Mouse (Mus musculus) spleen, adult 2 months (tissue): ENCODE measurements around the gene Tmc7. TPM values are rescaled to one million over a fixed set of nuclear protein-coding genes. Genes with fewer than 3 reads are reported as not detected.

Experiments used
- DNase-seq, 2 experiments: peaks; one replicate each; pipeline versions ENCODE4 v3.0.0 to v3.0.0-alpha.2; 2012 to 2021; ENCODE audit warnings: low spot score in 2 of 2, low read depth in 1 of 2
- H3K27ac ChIP-seq: fragments of 200-500 bp; 2 replicates; pipeline ENCODE4 v1.5.1; 2012; ENCODE audit warnings: low read length, inconsistent platforms; ENCODE audit not compliant: insufficient read depth
- H3K27me3 ChIP-seq: fragments of 200-500 bp; 2 replicates; pipeline ENCODE4 v1.6.1; 2012; ENCODE audit warnings: mild to moderate bottlenecking, moderate library complexity, low read length, inconsistent platforms; ENCODE audit not compliant: control insufficient read depth, insufficient read depth
- H3K36me3 ChIP-seq: fragments of 200-500 bp; 2 replicates; pipeline ENCODE4 v1.6.1; 2012; ENCODE audit warnings: mild to moderate bottlenecking, low read length, inconsistent platforms; ENCODE audit not compliant: control insufficient read depth, insufficient read depth
- H3K4me1 ChIP-seq: fragments of 200-500 bp; 2 replicates; pipeline ENCODE4 v1.6.1; 2011; ENCODE audit warnings: inconsistent platforms; ENCODE audit not compliant: control insufficient read depth, insufficient read depth, insufficient read length
- H3K4me3 ChIP-seq: fragments of 200-500 bp; 2 replicates; pipeline ENCODE4 v1.5.1; 2011; ENCODE audit warnings: mild to moderate bottlenecking, inconsistent platforms; ENCODE audit not compliant: insufficient read depth, insufficient read length; ENCODE audit errors: extremely low read depth
- CTCF ChIP-seq: fragments of 200-500 bp; IDR thresholded peaks from 2 replicates; pipeline ENCODE4 v1.5.1; 2011; ENCODE audit warnings: mild to moderate bottlenecking, inconsistent platforms; ENCODE audit not compliant: insufficient read depth, insufficient read length, insufficient replicate concordance; ENCODE audit errors: extremely low read depth
- POLR2A ChIP-seq: fragments of 200-500 bp; IDR thresholded peaks from 2 replicates; pipeline ENCODE4 v1.6.1; 2011; ENCODE audit warnings: low read depth, low read length, inconsistent platforms
- WGBS: fragments of 180-500 bp; shearing (Covaris S2); methylation state at CpG from one replicate; pipeline ENCODE4 v1.1.7; 2018; 5-methylcytosine and 5-hydroxymethylcytosine counted together
- polyA plus RNA-seq: library from polyadenylated mRNA; depleted of rRNA; stranded (reverse); fragments of >200 nt; gene quantifications from 2 replicates; pipeline ENCODE4 v1.2.3, GENCODE M21; 2012

The Tmc7 gene
- polyA plus RNA-seq, 1 experiment = 0.07 TPM

DNA sequence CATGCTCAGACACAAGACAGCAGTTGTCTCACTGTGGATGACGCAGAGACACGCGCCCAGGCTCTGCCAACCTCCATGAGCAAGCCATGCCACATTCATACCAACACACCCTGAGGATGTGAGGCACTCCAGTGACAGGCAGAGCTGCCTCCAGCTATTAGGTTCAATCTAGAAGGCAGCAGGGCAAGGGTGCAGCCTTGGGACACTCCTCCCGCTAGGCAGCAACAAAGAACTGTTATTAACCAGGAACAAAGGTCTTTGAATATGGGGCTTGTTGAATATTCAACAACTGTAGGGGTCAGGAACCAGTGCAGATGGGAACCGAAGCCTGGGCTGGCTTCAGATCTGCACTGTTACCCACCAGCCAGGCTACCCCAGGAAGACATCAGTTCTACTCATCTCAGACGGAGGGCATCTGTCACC, 15.4 kb downstream of the Tmc7 start:
- no peaks in the 10 kb centered on the region for H3K4me1 ChIP-seq
- WGBS = 84% methylated on average over 6 of the region's 6 CpGs
- TF ChIP-seq CTCF (no peak), POLR2A (no peak)
- no peaks in the 10 kb centered on the region for H3K27me3 ChIP-seq
- no peak for DNase-seq
- H3K4me3 ChIP-seq = no peak overlapping the region
- no peaks in the 10 kb centered on the region for H3K36me3 ChIP-seq
- H3K27ac ChIP-seq = no peak overlapping the region

DNA sequence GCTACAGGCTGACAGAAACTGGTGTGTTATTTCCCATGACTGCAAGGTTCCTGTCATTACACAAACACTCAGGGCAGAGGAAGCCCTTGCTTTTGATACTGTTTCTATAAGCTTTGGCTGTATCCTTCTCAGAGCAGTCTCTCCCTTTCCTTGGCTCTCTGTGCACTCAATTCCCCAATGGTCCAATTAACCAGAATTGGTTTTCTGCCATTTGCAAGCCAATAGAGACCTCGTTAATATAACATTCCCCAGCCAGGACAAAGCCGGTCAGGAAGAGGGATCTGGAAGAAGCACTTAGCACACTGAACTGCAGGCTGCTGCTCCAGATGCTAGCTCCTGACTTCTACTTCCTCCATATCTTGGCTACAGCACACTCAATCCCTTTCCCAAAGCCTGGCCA, 30.2 kb downstream of the Tmc7 start:
- Histone ChIP-seq H3K27me3 (no peaks in the 10 kb centered on the region), H3K4me1 (peaks cover 8% of the 10 kb centered on the region; the same call in 1 of the 2 replicates), H3K27ac (no peak overlapping the region), H3K36me3 (no peaks in the 10 kb centered on the region), H3K4me3 (no peak overlapping the region)
- no peak for DNase-seq
- TF ChIP-seq POLR2A = no peak
- TF ChIP-seq CTCF = no peak
- 93% methylated on average over 2 of the region's 2 CpGs for WGBS

GRCm38 (mm10) chr7:118553881-118554280, 30.7 kb downstream of the Tmc7 start:
- no peaks in the 10 kb centered on the region for H3K36me3 ChIP-seq
- WGBS = 81% methylated on average over 4 of the region's 4 CpGs
- H3K27ac ChIP-seq = no peak overlapping the region
- H3K4me1 ChIP-seq = peaks cover 8% of the 10 kb centered on the region; the same call in 1 of the 2 replicates
- no peak for TF ChIP-seq POLR2A
- TF ChIP-seq CTCF = no peak
- no peaks in the 10 kb centered on the region for H3K27me3 ChIP-seq
- DNase-seq = no peak
- no peak overlapping the region for H3K4me3 ChIP-seq

DNA sequence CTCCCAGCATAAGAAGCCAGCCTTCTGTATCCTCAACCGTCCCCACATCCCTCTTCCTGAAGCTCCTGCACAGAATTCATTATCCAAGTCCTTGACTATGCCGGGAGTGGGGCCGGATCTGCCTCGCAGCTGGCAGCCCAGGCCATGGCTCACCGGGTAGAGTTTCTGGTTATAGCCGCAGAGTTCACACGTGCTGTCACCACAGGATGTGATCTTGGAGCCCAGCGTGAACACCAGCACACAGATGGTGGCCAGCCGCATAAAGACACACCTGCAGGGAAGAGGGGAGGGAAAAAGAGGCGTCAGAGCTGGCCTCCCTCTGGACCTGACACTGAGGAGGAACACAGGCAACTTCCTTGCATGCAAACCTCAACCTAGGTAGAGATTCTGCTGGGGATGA, 37.1 kb downstream of the Tmc7 start:
- DNase-seq = no peak
- H3K4me1 ChIP-seq = no peaks in the 10 kb centered on the region
- H3K36me3 ChIP-seq = no peaks in the 10 kb centered on the region
- WGBS = 49% methylated on average over 10 of the region's 10 CpGs
- no peaks in the 10 kb centered on the region for H3K27me3 ChIP-seq
- TF ChIP-seq POLR2A (no peak), CTCF (no peak)
- no peak overlapping the region for H3K4me3 ChIP-seq
- H3K27ac ChIP-seq = no peak overlapping the region

- no peaks in the 10 kb centered on the region for H3K27me3 ChIP-seq
- H3K27ac ChIP-seq = no peak overlapping the region
- no peaks in the 10 kb centered on the region for H3K36me3 ChIP-seq
- 89% methylated on average over 4 of the region's 4 CpGs for WGBS
- no peak for DNase-seq
- H3K4me3 ChIP-seq = no peak overlapping the region
- TF ChIP-seq CTCF (no peak), POLR2A (no peak)
- no peaks in the 10 kb centered on the region for H3K4me1 ChIP-seq
Measured at GRCm38 (mm10) chr7:118544128-118544527, 40.4 kb downstream of the Tmc7 start.

DNA sequence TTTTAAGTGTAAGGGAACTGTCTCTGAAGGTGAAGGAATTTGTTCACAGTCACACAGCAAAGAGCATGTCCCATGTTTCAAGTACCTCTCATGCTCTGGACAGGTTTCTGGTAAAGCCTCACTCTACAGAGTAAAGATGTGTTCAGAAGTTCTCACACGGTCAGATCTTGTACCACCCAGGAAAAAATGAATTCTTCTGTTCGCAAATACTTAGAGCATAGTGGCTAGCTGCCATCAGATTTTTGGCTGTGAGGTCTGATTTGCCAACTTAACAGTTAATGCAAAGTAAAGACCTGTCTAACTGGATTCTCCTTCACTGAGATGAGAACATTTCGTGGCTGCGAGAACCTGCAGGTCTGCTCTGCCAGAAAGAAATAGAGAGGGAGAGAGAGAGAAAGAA, 49.5 kb downstream of the Tmc7 start:
- H3K36me3 ChIP-seq = no peaks in the 10 kb centered on the region
- H3K4me1 ChIP-seq = no peaks in the 10 kb centered on the region
- DNase-seq = no peak
- TF ChIP-seq POLR2A (no peak), CTCF (no peak)
- no peak overlapping the region for H3K4me3 ChIP-seq
- H3K27ac ChIP-seq = no peak overlapping the region
- no peaks in the 10 kb centered on the region for H3K27me3 ChIP-seq
- WGBS = 89% methylated on average over 4 of the region's 4 CpGs

GRCm38 (mm10) chr7:118534326-118534725, 50.2 kb downstream of the Tmc7 start:
- Histone ChIP-seq H3K36me3 (no peaks in the 10 kb centered on the region), H3K4me3 (no peak overlapping the region), H3K4me1 (no peaks in the 10 kb centered on the region), H3K27ac (no peak overlapping the region), H3K27me3 (no peaks in the 10 kb centered on the region)
- WGBS = 82% methylated on average over 3 of the region's 3 CpGs
- DNase-seq = no peak
- TF ChIP-seq POLR2A (no peak), CTCF (no peak)
